Mouse (Mus musculus): ENCODE results near the gene Rasl12. TPM values are rescaled to one million over a fixed set of nuclear protein-coding genes. Genes with fewer than 3 reads are reported as not detected.

Rasl12 gene
- polyA plus RNA-seq (2014; fragmentation: Nextera tagmentation; extraction: Ambion mirVana): 6.5 and 7.1 TPM in 2 replicates

DNA sequence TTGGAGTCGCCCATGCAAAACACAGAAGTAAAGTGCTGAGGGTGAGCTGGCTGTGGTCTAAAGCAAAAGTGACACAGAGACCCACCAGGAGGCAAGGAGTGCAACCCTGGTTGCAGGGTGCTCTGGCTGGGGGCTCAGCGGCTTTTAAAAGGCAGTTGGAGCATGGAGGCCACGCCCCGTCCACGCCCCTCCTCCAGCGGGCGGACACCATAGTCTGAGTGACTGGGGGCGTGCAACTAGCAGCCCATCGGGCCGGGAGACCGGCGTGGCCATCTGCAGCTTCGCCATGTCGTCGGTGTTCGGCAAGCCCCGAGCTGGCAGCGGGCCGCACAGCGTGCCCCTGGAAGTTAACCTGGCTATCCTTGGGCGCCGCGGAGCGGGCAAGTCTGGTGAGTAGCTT, at the start of gene Rasl12:
Gene Rasl12 (plus strand): TSS at position 228 of the 400 bp plus-strand sequence.
- peak within 1 kb of the TSS; percentile 55 for H3K9ac ChIP-seq (replicated peaks; ENCODE audit: low read length)
- DNase-seq: peak; percentile 80
- H3K9me3 ChIP-seq (ENCODE audit: control insufficient read depth, low read length): no peaks in the 10 kb centered on the region
- no peak within 1 kb of the TSS for H3K27ac ChIP-seq (replicated peaks; ENCODE audit: low read depth, low read length)
- H3K4me1 ChIP-seq (ENCODE audit: control insufficient read depth, insufficient read depth, low read length): peaks cover 5% of the 10 kb centered on the region
- H3K27me3 ChIP-seq (ENCODE audit: control insufficient read depth, insufficient read depth, low read length): no peaks in the 10 kb centered on the region
- peak within 1 kb of the TSS; percentile 77 for H3K4me2 ChIP-seq (ENCODE audit: low read length)
- WGBS: under 1% methylated on average over 24 of the region's 24 CpGs
- ATAC-seq (ENCODE audit: low FRiP score, low TSS enrichment): peak; percentile 70; the same call in 1 of the 2 replicates
- no peaks in the 10 kb centered on the region for H3K36me3 ChIP-seq (ENCODE audit: control insufficient read depth, insufficient read depth, low read length)
- H3K4me3 ChIP-seq (replicated peaks; ENCODE audit: low read depth, low read length): peak within 1 kb of the TSS; percentile 41

DNA sequence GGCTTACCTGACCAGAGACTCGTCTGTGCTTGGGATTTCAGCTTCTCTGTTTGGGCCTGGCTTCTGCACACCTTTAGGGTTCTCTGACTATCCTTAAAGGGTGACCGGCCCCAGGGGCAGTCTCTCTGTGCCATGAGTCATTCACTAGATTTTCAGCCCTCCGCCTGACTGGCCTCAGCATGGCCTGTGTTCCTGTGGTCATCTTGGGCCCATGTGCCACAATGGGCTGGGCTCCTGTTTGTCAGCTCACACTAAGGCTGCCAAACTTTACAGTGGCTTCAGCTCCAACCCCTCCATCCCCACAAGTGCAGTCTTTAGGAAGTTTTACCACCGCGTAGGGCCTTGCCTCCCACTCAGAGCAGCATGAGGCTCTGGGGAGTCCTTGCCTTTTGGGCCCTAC, 45.1 kb upstream of the Rasl12 start:
- ATAC-seq (ENCODE audit: low FRiP score, low TSS enrichment): no peak
- H3K4me3 ChIP-seq (replicated peaks; ENCODE audit: low read depth, low read length): no peak overlapping the region
- no peaks in the 10 kb centered on the region for H3K9me3 ChIP-seq (ENCODE audit: control insufficient read depth, low read length)
- no peaks in the 10 kb centered on the region for H3K4me1 ChIP-seq (ENCODE audit: control insufficient read depth, insufficient read depth, low read length)
- H3K9ac ChIP-seq (replicated peaks; ENCODE audit: low read length): no peak overlapping the region
- WGBS: 90% methylated on average over 5 of the region's 5 CpGs
- DNase-seq: no peak
- no peak overlapping the region for H3K4me2 ChIP-seq (ENCODE audit: low read length)
- H3K27ac ChIP-seq (replicated peaks; ENCODE audit: low read depth, low read length): no peak overlapping the region
- no peaks in the 10 kb centered on the region for H3K27me3 ChIP-seq (ENCODE audit: control insufficient read depth, insufficient read depth, low read length)
- H3K36me3 ChIP-seq (ENCODE audit: control insufficient read depth, insufficient read depth, low read length): peaks cover 38% of the 10 kb centered on the region

DNA sequence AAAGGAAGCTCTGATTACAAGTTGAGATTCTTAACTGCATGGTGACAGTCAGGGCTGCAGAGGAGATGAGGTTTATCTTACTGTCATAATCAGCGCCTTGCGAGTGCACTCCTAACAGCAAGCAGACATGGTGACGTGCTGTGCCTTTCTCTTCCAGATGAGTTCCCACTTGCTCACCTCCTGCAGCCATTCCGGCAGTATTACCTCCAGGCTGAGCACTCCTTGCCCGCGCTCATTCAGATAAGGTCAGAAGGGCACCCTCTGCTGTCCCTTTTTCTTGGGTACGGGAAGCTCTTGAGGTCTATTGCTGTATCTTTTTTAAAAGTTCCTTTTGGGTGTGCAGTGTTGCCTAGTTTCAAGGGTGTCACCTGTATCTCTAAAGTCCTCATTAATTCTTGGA, 41.7 kb upstream of the Rasl12 start:
- H3K9me3 ChIP-seq (ENCODE audit: control insufficient read depth, low read length): no peaks in the 10 kb centered on the region
- no peak overlapping the region for H3K27ac ChIP-seq (replicated peaks; ENCODE audit: low read depth, low read length)
- ATAC-seq (ENCODE audit: low FRiP score, low TSS enrichment): no peak
- H3K27me3 ChIP-seq (ENCODE audit: control insufficient read depth, insufficient read depth, low read length): no peaks in the 10 kb centered on the region
- H3K9ac ChIP-seq (replicated peaks; ENCODE audit: low read length): no peak overlapping the region
- no peak overlapping the region for H3K4me3 ChIP-seq (replicated peaks; ENCODE audit: low read depth, low read length)
- H3K4me1 ChIP-seq (ENCODE audit: control insufficient read depth, insufficient read depth, low read length): no peaks in the 10 kb centered on the region
- WGBS: 86% methylated on average over 7 of the region's 7 CpGs
- H3K36me3 ChIP-seq (ENCODE audit: control insufficient read depth, insufficient read depth, low read length): peaks cover 68% of the 10 kb centered on the region
- H3K4me2 ChIP-seq (ENCODE audit: low read length): no peak overlapping the region
- DNase-seq: no peak

DNA sequence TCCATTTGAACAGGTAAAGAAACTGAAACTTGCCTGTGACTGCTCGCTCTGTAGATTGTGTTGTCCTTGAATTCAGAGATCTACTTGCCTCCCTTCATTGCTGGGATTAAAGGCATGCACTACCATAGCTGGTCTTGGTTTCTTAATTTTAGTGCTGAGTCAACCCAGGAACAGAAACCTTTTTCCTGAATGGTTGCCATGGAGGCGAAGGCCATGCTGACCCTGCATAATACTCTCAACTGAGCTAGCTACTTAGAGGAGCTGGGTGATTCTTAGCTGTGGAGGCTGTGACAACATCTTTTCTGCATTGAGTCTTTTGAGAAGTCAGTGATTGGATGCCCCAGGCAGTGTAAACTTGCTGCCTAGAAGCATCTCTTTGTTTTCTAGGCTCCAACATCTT, 41.3 kb upstream of the Rasl12 start:
- H3K4me3 ChIP-seq (replicated peaks; ENCODE audit: low read depth, low read length): no peak overlapping the region
- no peaks in the 10 kb centered on the region for H3K9me3 ChIP-seq (ENCODE audit: control insufficient read depth, low read length)
- no peaks in the 10 kb centered on the region for H3K4me1 ChIP-seq (ENCODE audit: control insufficient read depth, insufficient read depth, low read length)
- no peaks in the 10 kb centered on the region for H3K27me3 ChIP-seq (ENCODE audit: control insufficient read depth, insufficient read depth, low read length)
- no peak overlapping the region for H3K9ac ChIP-seq (replicated peaks; ENCODE audit: low read length)
- WGBS: 91% methylated on average over 2 of the region's 2 CpGs
- peaks cover 71% of the 10 kb centered on the region for H3K36me3 ChIP-seq (ENCODE audit: control insufficient read depth, insufficient read depth, low read length)
- DNase-seq: no peak
- ATAC-seq (ENCODE audit: low FRiP score, low TSS enrichment): no peak
- H3K4me2 ChIP-seq (ENCODE audit: low read length): no peak overlapping the region
- H3K27ac ChIP-seq (replicated peaks; ENCODE audit: low read depth, low read length): no peak overlapping the region

DNA sequence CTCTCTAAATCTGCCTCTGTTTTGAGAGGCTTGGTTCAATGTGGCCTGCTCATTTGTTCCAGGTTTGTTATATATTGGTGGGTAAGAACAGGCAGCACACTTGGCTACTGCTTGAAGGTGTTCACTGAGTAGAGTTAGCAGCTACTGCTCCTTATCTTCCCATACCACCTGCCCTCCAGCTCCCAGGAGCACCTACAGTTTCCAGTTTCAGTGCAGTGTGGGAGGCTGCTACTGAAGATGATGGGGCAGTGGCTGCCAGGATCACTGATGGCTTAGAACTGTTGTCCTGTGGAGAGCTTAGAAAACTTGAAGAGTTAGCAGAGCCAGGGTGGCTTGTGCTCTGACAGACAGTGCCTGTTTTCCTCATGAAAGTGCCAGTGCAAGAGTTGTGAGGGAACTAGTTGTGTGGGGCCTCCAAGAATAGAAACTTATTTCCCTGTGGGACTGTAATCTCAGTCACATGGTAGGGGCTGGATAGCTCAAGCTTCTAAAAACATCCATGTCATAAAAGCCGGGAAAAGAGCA, 39.3 kb upstream of the Rasl12 start:
- H3K4me1 ChIP-seq (ENCODE audit: control insufficient read depth, insufficient read depth, low read length): no peaks in the 10 kb centered on the region
- H3K9me3 ChIP-seq (ENCODE audit: control insufficient read depth, low read length): no peaks in the 10 kb centered on the region
- H3K27ac ChIP-seq (replicated peaks; ENCODE audit: low read depth, low read length): no peak overlapping the region
- H3K9ac ChIP-seq (replicated peaks; ENCODE audit: low read length): no peak overlapping the region
- peaks cover 71% of the 10 kb centered on the region for H3K36me3 ChIP-seq (ENCODE audit: control insufficient read depth, insufficient read depth, low read length)
- H3K4me2 ChIP-seq (ENCODE audit: low read length): no peak overlapping the region
- DNase-seq (no peak), ATAC-seq (ENCODE audit: low FRiP score, low TSS enrichment) (no peak)
- no peaks in the 10 kb centered on the region for H3K27me3 ChIP-seq (ENCODE audit: control insufficient read depth, insufficient read depth, low read length)
- no peak overlapping the region for H3K4me3 ChIP-seq (replicated peaks; ENCODE audit: low read depth, low read length)
- 98% methylated on average over 1 of the region's 1 CpGs for WGBS

DNA sequence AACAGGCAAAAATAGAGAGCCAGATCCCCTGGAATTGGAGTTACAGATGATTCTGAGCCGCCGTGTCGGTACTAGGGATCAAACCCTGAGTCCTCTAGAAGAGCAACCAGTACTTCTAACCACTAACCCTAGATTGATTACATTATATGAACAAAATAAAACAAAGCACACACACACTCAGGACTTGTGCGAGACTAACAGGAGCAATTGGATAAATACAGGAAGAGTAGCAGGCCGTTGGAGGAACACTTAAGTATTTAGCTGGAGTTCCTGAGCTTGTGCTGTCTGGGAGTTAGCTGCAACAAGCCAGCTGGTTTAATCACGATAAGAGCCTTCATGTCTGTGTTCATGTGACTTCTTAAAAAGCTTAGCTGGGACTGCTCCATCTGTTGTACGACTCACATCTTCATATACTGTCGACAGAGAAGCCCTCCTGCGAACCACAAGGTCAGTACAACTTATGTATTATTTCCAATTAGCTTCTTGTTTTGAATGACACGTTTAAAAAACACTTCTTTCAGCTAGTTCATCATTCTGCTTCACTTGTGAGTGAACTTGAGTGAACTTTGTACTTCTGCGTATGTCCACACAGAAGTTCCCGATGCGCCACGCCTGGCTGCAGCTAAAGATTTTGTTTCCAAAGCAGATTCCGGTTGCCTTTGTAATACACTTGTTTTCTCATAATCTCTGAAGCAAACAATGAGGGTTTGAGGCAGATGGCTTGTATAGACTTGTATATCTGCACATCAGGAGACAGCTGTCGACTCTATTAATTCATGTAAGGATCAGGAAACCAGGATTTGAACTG, 37.5 kb upstream of the Rasl12 start, which contains the start of gene Ubap1l:
Gene Ubap1l (plus strand): TSS at position 401 of the 808 bp plus-strand sequence.
- Histone ChIP-seq H3K36me3 (ENCODE audit: control insufficient read depth, insufficient read depth, low read length) (peaks cover 57% of the 10 kb centered on the region), H3K27me3 (ENCODE audit: control insufficient read depth, insufficient read depth, low read length) (no peaks in the 10 kb centered on the region), H3K4me1 (ENCODE audit: control insufficient read depth, insufficient read depth, low read length) (no peaks in the 10 kb centered on the region), H3K9me3 (ENCODE audit: control insufficient read depth, low read length) (no peaks in the 10 kb centered on the region), H3K4me2 (ENCODE audit: low read length) (no peak within 1 kb of the TSS), H3K4me3 (replicated peaks; ENCODE audit: low read depth, low read length) (no peak within 1 kb of the TSS), H3K9ac (replicated peaks; ENCODE audit: low read length) (no peak within 1 kb of the TSS), H3K27ac (replicated peaks; ENCODE audit: low read depth, low read length) (no peak within 1 kb of the TSS)
- WGBS: 88% methylated on average over 16 of the region's 16 CpGs
- ATAC-seq (ENCODE audit: low FRiP score, low TSS enrichment) (no peak), DNase-seq (no peak)

DNA sequence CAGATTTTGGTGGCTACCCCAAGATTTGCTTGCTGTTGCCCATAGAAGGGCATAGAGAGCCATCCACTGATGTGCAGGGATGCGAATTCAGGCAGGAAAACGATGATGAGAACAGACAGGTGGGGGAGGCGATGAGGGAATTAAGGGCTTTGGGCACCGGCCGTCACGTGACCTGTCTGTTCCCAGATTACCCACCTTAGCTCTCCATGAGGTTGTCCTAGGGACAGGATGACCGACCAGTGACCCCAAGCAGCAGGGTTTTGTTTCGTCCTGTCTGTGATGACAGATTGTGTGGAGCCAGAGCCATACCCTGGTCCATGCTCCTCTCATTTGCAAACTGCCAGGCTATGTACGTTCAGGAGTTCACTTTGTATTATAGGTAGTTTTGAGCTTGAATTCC, 34.6 kb upstream of the Rasl12 start:
- H3K36me3 ChIP-seq (ENCODE audit: control insufficient read depth, insufficient read depth, low read length): peaks cover 30% of the 10 kb centered on the region
- no peak overlapping the region for H3K4me2 ChIP-seq (ENCODE audit: low read length)

DNA sequence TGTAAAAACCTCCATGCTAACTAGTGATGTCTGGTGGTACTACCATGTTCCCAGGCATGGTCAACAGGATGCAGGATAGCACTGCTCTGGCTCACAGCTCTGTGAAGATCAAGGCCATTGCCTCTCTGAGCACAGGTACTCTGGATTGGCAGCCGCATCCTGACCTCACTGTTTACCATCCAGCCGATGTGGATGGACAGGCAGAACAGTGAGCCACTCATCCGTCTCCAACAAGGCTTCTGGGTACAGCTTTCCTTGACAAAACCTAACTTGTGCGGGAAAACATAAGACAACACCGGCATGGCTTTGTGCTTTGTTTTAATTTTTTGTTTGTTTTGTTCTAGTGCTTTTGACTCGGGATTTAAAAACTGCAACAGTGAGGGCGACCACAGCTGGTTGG, 32.6 kb upstream of the Rasl12 start:
- Histone ChIP-seq H3K4me3 (replicated peaks; ENCODE audit: low read depth, low read length) (no peak overlapping the region), H3K36me3 (ENCODE audit: control insufficient read depth, insufficient read depth, low read length) (peaks cover 17% of the 10 kb centered on the region), H3K9ac (replicated peaks; ENCODE audit: low read length) (no peak overlapping the region), H3K4me1 (ENCODE audit: control insufficient read depth, insufficient read depth, low read length) (no peaks in the 10 kb centered on the region), H3K27me3 (ENCODE audit: control insufficient read depth, insufficient read depth, low read length) (no peaks in the 10 kb centered on the region), H3K9me3 (ENCODE audit: control insufficient read depth, low read length) (no peaks in the 10 kb centered on the region), H3K4me2 (ENCODE audit: low read length) (no peak overlapping the region), H3K27ac (replicated peaks; ENCODE audit: low read depth, low read length) (no peak overlapping the region)
- ATAC-seq (ENCODE audit: low FRiP score, low TSS enrichment) (no peak), DNase-seq (no peak)
- WGBS: 89% methylated on average over 7 of the region's 7 CpGs

More for the DNA sequence above, 34.6 kb upstream of the Rasl12 start:
- no peak for DNase-seq
- Histone ChIP-seq H3K27me3 (ENCODE audit: control insufficient read depth, insufficient read depth, low read length) (no peaks in the 10 kb centered on the region), H3K4me1 (ENCODE audit: control insufficient read depth, insufficient read depth, low read length) (no peaks in the 10 kb centered on the region), H3K9me3 (ENCODE audit: control insufficient read depth, low read length) (no peaks in the 10 kb centered on the region), H3K4me3 (replicated peaks; ENCODE audit: low read depth, low read length) (no peak overlapping the region), H3K27ac (replicated peaks; ENCODE audit: low read depth, low read length) (no peak overlapping the region), H3K9ac (replicated peaks; ENCODE audit: low read length) (no peak overlapping the region)
- ATAC-seq (ENCODE audit: low FRiP score, low TSS enrichment): no peak
- whole genome bisulfite sequencing: 75% methylated on average over 9 of the region's 9 CpGs

DNA sequence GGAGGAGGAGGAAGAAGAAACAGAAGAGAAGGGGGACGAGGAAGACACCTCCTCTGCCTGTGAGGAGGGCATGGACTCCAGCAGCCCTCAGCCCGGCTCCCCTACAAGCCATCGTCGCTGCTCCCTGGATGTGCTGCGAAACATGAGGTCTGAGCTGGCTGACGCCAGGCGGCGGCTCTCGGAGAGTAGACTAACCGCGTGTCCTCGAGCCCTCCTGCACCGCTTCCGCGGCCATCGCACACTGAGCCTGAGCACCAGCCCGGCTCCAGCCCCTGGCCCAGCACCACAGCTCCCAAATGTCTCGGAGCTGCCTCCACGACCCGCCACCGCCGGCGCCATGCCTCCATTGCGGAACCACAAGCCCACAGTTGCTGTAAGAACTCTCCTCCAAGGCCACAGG, 26.6 kb upstream of the Rasl12 start:
- WGBS: 81% methylated on average over 24 of the region's 24 CpGs
- H3K9me3 ChIP-seq (ENCODE audit: control insufficient read depth, low read length): no peaks in the 10 kb centered on the region

More for the DNA sequence above, 26.6 kb upstream of the Rasl12 start:
- H3K27ac ChIP-seq (replicated peaks; ENCODE audit: low read depth, low read length): no peak overlapping the region
- no peaks in the 10 kb centered on the region for H3K27me3 ChIP-seq (ENCODE audit: control insufficient read depth, insufficient read depth, low read length)
- H3K9ac ChIP-seq (replicated peaks; ENCODE audit: low read length): no peak overlapping the region
- H3K4me2 ChIP-seq (ENCODE audit: low read length): no peak overlapping the region
- no peak for DNase-seq
- ATAC-seq (ENCODE audit: low FRiP score, low TSS enrichment): no peak
- H3K4me1 ChIP-seq (ENCODE audit: control insufficient read depth, insufficient read depth, low read length): no peaks in the 10 kb centered on the region
- H3K36me3 ChIP-seq (ENCODE audit: control insufficient read depth, insufficient read depth, low read length): peaks cover 30% of the 10 kb centered on the region
- no peak overlapping the region for H3K4me3 ChIP-seq (replicated peaks; ENCODE audit: low read depth, low read length)

All from midbrain, embryonic 14.5 days (tissue).